7 mouse cellular contexts compared by ENCODE assay signal in the genomic region with DNA sequence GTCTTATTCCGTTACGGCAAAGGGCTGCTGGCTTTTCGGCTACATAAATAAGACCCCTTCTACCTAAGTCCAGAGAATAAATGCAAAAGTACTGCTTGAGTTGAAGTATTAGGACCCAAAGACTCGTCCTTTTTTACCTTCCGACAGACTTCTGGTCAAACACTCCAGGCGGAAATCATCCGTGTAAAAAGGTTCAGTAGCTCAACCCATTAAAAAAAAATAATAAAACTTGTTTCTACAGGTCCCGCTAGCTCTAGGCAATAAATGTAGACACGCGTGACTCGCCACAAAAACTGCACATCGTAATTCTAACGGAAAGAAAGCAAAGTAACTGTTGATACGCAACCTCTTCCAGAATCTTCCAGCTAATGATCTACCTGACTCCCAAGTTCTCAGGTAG. TPM values are rescaled to one million over a fixed set of nuclear protein-coding genes. Genes with fewer than 3 reads are reported as not detected.
DNase-seq lines count a peak whose midpoint lies in the region; ATAC-seq and TF ChIP-seq lines count a peak whose summit lies in the region.

Gene Rbm6 (minus strand): TSS at position 101 of the 400 bp plus-strand sequence.

- peaks cover 39% of the 10 kb centered on the region for H3K79me3 ChIP-seq in C2C12 (ENCODE audit: low read depth)

- DNase-seq in hindbrain, embryonic 10.5 days (ENCODE audit: low spot score), result no peak
- DNase-seq in stomach, postnatal 0 days (ENCODE audit: low spot score), result no peak
- DNase-seq in cerebellum, postnatal 4 days (ENCODE audit: low spot score in 2 of 2), result no peak

- no peak for TF ChIP-seq POLR2A in ES-Bruce4 (IDR thresholded peaks at IDR 0.05; ENCODE audit: insufficient read depth, low read length)

- TF ChIP-seq EP300 in ES-Bruce4 (IDR thresholded peaks at IDR 0.05; ENCODE audit: insufficient read depth, low read depth, low read length), result no peak
- no peak for TF ChIP-seq EP300 in stomach, postnatal 0 days (optimal IDR thresholded peaks at IDR 0.05)

- peak within 1 kb of the TSS; percentile 97 for H3K9ac ChIP-seq in ES-Bruce4 (ENCODE audit: low read depth, poor library complexity, severe bottlenecking)
- H3K9ac ChIP-seq in forebrain, embryonic 12.5 days, result peak within 1 kb of the TSS; percentile 98
- peak within 1 kb of the TSS; percentile 91 for H3K9ac ChIP-seq in liver, embryonic 12.5 days
- peak within 1 kb of the TSS; percentile 97 for H3K9ac ChIP-seq in stomach, postnatal 0 days (ENCODE audit: low read length)

- H3ac ChIP-seq in C2C12 (ENCODE audit: control insufficient read depth, insufficient read length, low read depth), result peak within 1 kb of the TSS; percentile 91

- 12% methylated on average over 14 of the region's 14 CpGs for WGBS in forebrain, embryonic 12.5 days
- WGBS in hindbrain, embryonic 10.5 days, result 10% methylated on average over 14 of the region's 14 CpGs
- WGBS in liver, embryonic 12.5 days (ENCODE audit: insufficient replicate concordance), result 7% methylated on average over 14 of the region's 14 CpGs
- 6% methylated on average over 14 of the region's 14 CpGs for WGBS in stomach, postnatal 0 days

- H3K4me1 ChIP-seq in ES-Bruce4 (ENCODE audit: control insufficient read depth, insufficient read depth, low read length), result no peaks in the 10 kb centered on the region
- peaks cover 20% of the 10 kb centered on the region for H3K4me1 ChIP-seq in forebrain, embryonic 12.5 days
- H3K4me1 ChIP-seq in hindbrain, embryonic 10.5 days (replicated peaks), result peaks cover 16% of the 10 kb centered on the region
- peaks cover 26% of the 10 kb centered on the region for H3K4me1 ChIP-seq in liver, embryonic 12.5 days
- peaks cover 2% of the 10 kb centered on the region; the same call in 1 of the 2 replicates for H3K4me1 ChIP-seq in stomach, postnatal 0 days (replicated peaks; ENCODE audit: control insufficient read depth, insufficient read depth)

- TF ChIP-seq CTCF in C2C12 (IDR thresholded peaks at IDR 0.05; ENCODE audit: control insufficient read depth, insufficient read depth, insufficient read length) (no peak), ES-Bruce4 (IDR thresholded peaks at IDR 0.05; ENCODE audit: low read depth, low read length) (no peak)
- no peak for TF ChIP-seq CTCF in stomach, postnatal 0 days (IDR thresholded peaks at IDR 0.05; ENCODE audit: low read depth)

- peak within 1 kb of the TSS; percentile 82 for H3K4me3 ChIP-seq in C2C12 (ENCODE audit: insufficient read depth, poor library complexity, severe bottlenecking)
- H3K4me3 ChIP-seq in ES-Bruce4 (ENCODE audit: low read depth, low read length), result peak within 1 kb of the TSS; percentile 100
- peak within 1 kb of the TSS; percentile 98 for H3K4me3 ChIP-seq in forebrain, embryonic 12.5 days (replicated peaks)
- peak within 1 kb of the TSS; percentile 92 for H3K4me3 ChIP-seq in hindbrain, embryonic 10.5 days
- H3K4me3 ChIP-seq in liver, embryonic 12.5 days, result peak within 1 kb of the TSS; percentile 77
- peak within 1 kb of the TSS; percentile 92 for H3K4me3 ChIP-seq in stomach, postnatal 0 days (ENCODE audit: low read depth, low read length)

- ATAC-seq in forebrain, embryonic 12.5 days (ENCODE audit: low FRiP score), result no peak
- ATAC-seq in liver, embryonic 12.5 days, result no peak
- ATAC-seq in stomach, postnatal 0 days (ENCODE audit: low FRiP score, low TSS enrichment), result no peak

- peaks cover 43% of the 10 kb centered on the region for H3K79me2 ChIP-seq in C2C12 (ENCODE audit: control insufficient read depth, insufficient read depth)

- H3K27me3 ChIP-seq in C2C12 (ENCODE audit: control insufficient read depth, insufficient read depth, insufficient read length) (no peaks in the 10 kb centered on the region), ES-Bruce4 (ENCODE audit: control insufficient read depth, insufficient read depth, low read length, poor library complexity, severe bottlenecking) (no peaks in the 10 kb centered on the region)
- no peaks in the 10 kb centered on the region for H3K27me3 ChIP-seq in forebrain, embryonic 12.5 days
- no peaks in the 10 kb centered on the region for H3K27me3 ChIP-seq in hindbrain, embryonic 10.5 days (ENCODE audit: insufficient read depth, poor library complexity, severe bottlenecking)
- peaks cover 9% of the 10 kb centered on the region; the same call in 1 of the 2 replicates for H3K27me3 ChIP-seq in liver, embryonic 12.5 days (replicated peaks)
- no peaks in the 10 kb centered on the region for H3K27me3 ChIP-seq in stomach, postnatal 0 days (ENCODE audit: control insufficient read depth, insufficient read depth, low read length)

- H3K27ac ChIP-seq in ES-Bruce4 (ENCODE audit: insufficient read depth, low read length), result peak within 1 kb of the TSS; percentile 51
- H3K27ac ChIP-seq in forebrain, embryonic 12.5 days, result peak within 1 kb of the TSS; percentile 97
- peak within 1 kb of the TSS; percentile 97 for H3K27ac ChIP-seq in hindbrain, embryonic 10.5 days
- H3K27ac ChIP-seq in liver, embryonic 12.5 days, result peak within 1 kb of the TSS; percentile 98
- H3K27ac ChIP-seq in stomach, postnatal 0 days (replicated peaks), result peak within 1 kb of the TSS; percentile 99

- no peaks in the 10 kb centered on the region for H3K9me3 ChIP-seq in ES-Bruce4 (replicated peaks; ENCODE audit: control insufficient read depth, insufficient read depth, low read length, poor library complexity, severe bottlenecking)
- no peaks in the 10 kb centered on the region for H3K9me3 ChIP-seq in forebrain, embryonic 12.5 days
- no peaks in the 10 kb centered on the region for H3K9me3 ChIP-seq in hindbrain, embryonic 10.5 days
- H3K9me3 ChIP-seq in liver, embryonic 12.5 days (replicated peaks), result no peaks in the 10 kb centered on the region
- no peaks in the 10 kb centered on the region for H3K9me3 ChIP-seq in stomach, postnatal 0 days (ENCODE audit: control insufficient read depth, low read length)

- H3K36me3 ChIP-seq in C2C12 (ENCODE audit: control insufficient read depth, insufficient read depth), result peaks cover 1% of the 10 kb centered on the region
- peaks cover 5% of the 10 kb centered on the region; the same call in 1 of the 2 replicates for H3K36me3 ChIP-seq in ES-Bruce4 (ENCODE audit: control insufficient read depth, insufficient read depth, low read length, poor library complexity, severe bottlenecking)
- 0 out of 2 replicates have a peak, but pooled peaks cover 4% of the 10 kb centered on the region for H3K36me3 ChIP-seq in forebrain, embryonic 12.5 days (replicated peaks)
- H3K36me3 ChIP-seq in hindbrain, embryonic 10.5 days, result peaks cover 17% of the 10 kb centered on the region
- H3K36me3 ChIP-seq in liver, embryonic 12.5 days, result peaks cover 12% of the 10 kb centered on the region
- H3K36me3 ChIP-seq in stomach, postnatal 0 days (ENCODE audit: control insufficient read depth, insufficient read depth, low read length), result no peaks in the 10 kb centered on the region

- H3K4me2 ChIP-seq in forebrain, embryonic 12.5 days, result peak within 1 kb of the TSS; percentile 84
- H3K4me2 ChIP-seq in liver, embryonic 12.5 days, result peak within 1 kb of the TSS; percentile 77
- peak within 1 kb of the TSS; percentile 94 for H3K4me2 ChIP-seq in stomach, postnatal 0 days (replicated peaks; ENCODE audit: low read depth)

TF ChIP-seq in C2C12, 6 proteins besides CTCF, POLR2A, EP300 and RAD21:
- TF ChIP-seq CEBPB (IDR thresholded peaks at IDR 0.05; ENCODE audit: low read depth) (no peak), FOSL1 (IDR thresholded peaks at IDR 0.05; ENCODE audit: insufficient read depth, low read length, poor library complexity, severe bottlenecking) (no peak), MAX (IDR thresholded peaks at IDR 0.05) (no peak), USF1 (IDR thresholded peaks at IDR 0.05; ENCODE audit: low read depth) (no peak), MYOD1 (IDR thresholded peaks at IDR 0.05; ENCODE audit: control insufficient read depth, insufficient read length, low read depth) (no peak), MYOG (IDR thresholded peaks at IDR 0.05; ENCODE audit: control insufficient read depth, extremely low read depth, insufficient read length) (no peak)

RNA-seq across cellular contexts. Expression of gene Rbm6, which starts in this region (rescaled TPM):
- 12.9 TPM for polyA plus RNA-seq in C2C12 (2012; fragmentation: generic; extraction: Trizol)
- 115 and 130 TPM in 2 replicates for polyA plus RNA-seq in ES-Bruce4 (2011; ENCODE audit: insufficient read depth, insufficient read length, low read depth, missing spikeins)
- 136 and 137 TPM in 2 replicates for polyA plus RNA-seq in forebrain, embryonic 12.5 days (2016; fragmentation: Nextera tagmentation; extraction: Ambion mirVana)
- 87.6 and 98.2 TPM in 2 replicates for polyA plus RNA-seq in hindbrain, embryonic 10.5 days (2016; fragmentation: Nextera tagmentation; extraction: Ambion mirVana)
- polyA plus RNA-seq in liver, embryonic 12.5 days (2016; fragmentation: Nextera tagmentation; extraction: Ambion mirVana), result 45.7 and 49.2 TPM in 2 replicates
- 25.3 and 25.6 TPM in 2 replicates for polyA plus RNA-seq in stomach, postnatal 0 days (2015; fragmentation: Nextera tagmentation; extraction: Ambion mirVana)
